Mouse (Mus musculus): ENCODE results near the gene Cd300a.

The Cd300a gene

DNA sequence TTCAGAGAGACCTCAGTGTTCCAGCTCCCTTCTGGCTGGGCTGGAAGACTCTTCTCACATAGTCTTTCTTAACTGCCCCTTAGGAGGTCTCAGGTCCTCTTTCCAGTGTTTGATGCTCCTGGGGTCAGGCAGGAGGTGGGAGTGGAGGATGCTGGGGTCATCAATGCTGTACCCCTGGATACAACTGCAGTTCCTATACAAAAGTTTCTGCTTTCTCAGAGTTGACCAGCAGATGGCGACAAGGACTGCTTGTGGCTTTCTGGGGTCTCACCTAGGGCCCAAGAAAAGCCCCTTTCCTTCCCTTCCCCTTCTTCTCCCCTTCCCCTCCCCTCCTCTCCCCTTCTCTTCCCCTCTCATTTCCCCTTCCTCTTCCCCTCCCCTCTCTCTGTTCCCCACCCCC is 9.3 kb upstream of the Cd300a start:
- Histone ChIP-seq H3K36me3 (ENCODE audit: insufficient read depth, low read length) (no peaks in the 10 kb centered on the region), H3K4me1 (replicated peaks; ENCODE audit: low read depth, low read length) (peaks cover 40% of the 10 kb centered on the region), H3K4me3 (replicated peaks; ENCODE audit: low read length) (no peak overlapping the region), H3K27me3 (ENCODE audit: insufficient read depth, low read length) (peaks cover under 1% of the 10 kb centered on the region), H3K9me3 (ENCODE audit: low read length) (no peaks in the 10 kb centered on the region)
- peak; percentile 39 for TF ChIP-seq CTCF (conservative IDR thresholded peaks at IDR 0.05; ENCODE audit: low read length)
- TF ChIP-seq POU5F1 (IDR thresholded peaks at IDR 0.05; ENCODE audit: borderline replicate concordance, low read length) = no peak

DNA sequence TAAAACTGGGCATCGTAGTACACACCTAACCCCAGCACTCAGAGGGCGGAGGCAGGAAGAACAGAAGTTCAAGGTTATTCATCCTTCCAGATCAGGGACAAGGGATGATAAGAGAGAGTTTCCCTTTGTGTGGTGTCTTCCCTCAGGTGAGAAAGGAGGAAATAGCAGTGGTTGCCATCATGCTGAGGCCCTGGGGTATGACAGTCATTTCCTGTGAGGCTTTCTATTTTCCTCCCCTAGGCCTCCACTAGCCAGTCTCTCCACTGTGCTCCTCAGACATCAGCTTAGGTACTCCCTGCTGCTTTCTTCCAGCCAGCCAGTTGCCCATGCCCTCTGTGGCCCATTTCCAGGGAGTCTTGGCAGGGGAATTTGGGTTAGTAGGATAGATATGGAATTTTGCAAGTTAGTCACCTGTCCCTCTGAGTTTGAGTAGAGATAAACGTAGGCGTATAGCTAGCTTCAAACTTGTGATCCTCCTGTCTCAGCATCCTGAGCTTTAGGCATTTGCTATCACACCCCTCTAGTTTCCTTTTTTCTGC is 6.5 kb upstream of the Cd300a start:
- no peak overlapping the region for H3K4me3 ChIP-seq (replicated peaks; ENCODE audit: low read length)
- TF ChIP-seq NANOG (IDR thresholded peaks at IDR 0.05; ENCODE audit: borderline replicate concordance, low read length) (no peak), POU5F1 (IDR thresholded peaks at IDR 0.05; ENCODE audit: borderline replicate concordance, low read length) (no peak)
- no peaks in the 10 kb centered on the region for H3K9me3 ChIP-seq (ENCODE audit: low read length)
- peaks cover 14% of the 10 kb centered on the region for H3K27me3 ChIP-seq (ENCODE audit: insufficient read depth, low read length)
- no peaks in the 10 kb centered on the region for H3K36me3 ChIP-seq (ENCODE audit: insufficient read depth, low read length)
- peaks cover 17% of the 10 kb centered on the region; the same call in 1 of the 2 replicates for H3K4me1 ChIP-seq (replicated peaks; ENCODE audit: low read depth, low read length)

DNA sequence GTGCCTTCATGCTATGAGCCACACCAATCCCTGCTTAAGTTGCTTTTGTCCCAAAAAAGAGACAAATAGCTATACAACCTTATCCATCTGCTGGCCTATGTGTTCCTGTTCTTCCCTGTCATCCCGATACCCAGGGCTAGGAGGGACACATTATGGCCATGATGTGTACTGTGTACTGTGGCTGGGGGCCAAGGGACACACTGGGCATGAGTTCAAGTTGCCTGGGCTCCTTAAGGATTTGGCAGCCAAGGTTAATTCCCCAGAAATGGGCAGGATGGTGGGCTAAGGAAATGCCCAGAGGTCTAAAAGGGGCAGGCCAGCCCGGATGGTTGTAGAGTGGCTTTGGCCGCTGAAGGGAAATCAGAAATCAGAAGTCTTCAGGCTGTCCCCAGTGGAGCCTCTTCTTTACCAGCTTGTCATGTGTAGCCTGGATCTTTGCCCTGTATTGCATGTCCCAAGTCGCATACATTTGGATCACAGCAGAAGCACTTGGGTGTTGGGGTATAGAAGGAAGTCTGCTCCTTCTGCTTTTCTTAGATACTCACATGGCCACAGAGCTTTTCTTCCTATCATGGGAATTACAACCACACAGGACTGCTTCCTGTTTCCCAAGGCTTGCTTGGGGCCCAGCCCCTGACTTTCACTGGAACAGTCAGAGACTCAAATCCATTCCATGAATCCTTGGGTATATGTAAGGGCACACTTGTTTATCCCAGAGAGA is 5.3 kb upstream of the Cd300a start:
- no peak for TF ChIP-seq CTCF (conservative IDR thresholded peaks at IDR 0.05; ENCODE audit: low read length)
- no peak for TF ChIP-seq NANOG (IDR thresholded peaks at IDR 0.05; ENCODE audit: borderline replicate concordance, low read length)
- no peak for TF ChIP-seq POU5F1 (IDR thresholded peaks at IDR 0.05; ENCODE audit: borderline replicate concordance, low read length)
- Histone ChIP-seq H3K4me3 (replicated peaks; ENCODE audit: low read length) (no peak overlapping the region), H3K4me1 (replicated peaks; ENCODE audit: low read depth, low read length) (peaks cover 14% of the 10 kb centered on the region; the same call in 1 of the 2 replicates), H3K36me3 (ENCODE audit: insufficient read depth, low read length) (no peaks in the 10 kb centered on the region), H3K9me3 (ENCODE audit: low read length) (no peaks in the 10 kb centered on the region), H3K27me3 (ENCODE audit: insufficient read depth, low read length) (peaks cover 14% of the 10 kb centered on the region)

DNA sequence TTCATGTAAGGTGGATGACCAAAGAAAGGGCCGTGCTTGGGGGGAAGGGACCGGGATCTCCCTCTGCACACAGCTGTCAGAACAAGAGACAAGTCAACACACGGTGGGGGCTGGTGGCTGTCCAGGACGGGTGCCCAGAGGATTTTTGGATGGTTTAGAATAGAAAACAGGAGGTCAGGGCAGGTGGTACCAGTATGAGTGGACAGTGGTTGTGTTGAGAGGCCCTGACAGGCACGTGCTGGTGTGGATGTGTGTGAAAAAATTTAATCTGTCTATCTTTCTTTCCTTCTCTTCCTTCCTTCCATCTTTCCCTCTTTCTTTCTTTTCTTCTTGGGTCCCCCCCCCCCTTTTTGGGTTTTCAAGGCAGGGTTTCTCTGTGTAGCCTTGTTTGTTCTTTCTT is 701 bp downstream of the Cd300a start:
- peaks cover 27% of the 10 kb centered on the region for H3K27me3 ChIP-seq (ENCODE audit: insufficient read depth, low read length)
- no peaks in the 10 kb centered on the region for H3K9me3 ChIP-seq (ENCODE audit: low read length)
- no peaks in the 10 kb centered on the region for H3K4me1 ChIP-seq (replicated peaks; ENCODE audit: low read depth, low read length)
- TF ChIP-seq POU5F1 (IDR thresholded peaks at IDR 0.05; ENCODE audit: borderline replicate concordance, low read length) (no peak), CTCF (conservative IDR thresholded peaks at IDR 0.05; ENCODE audit: low read length) (no peak), NANOG (IDR thresholded peaks at IDR 0.05; ENCODE audit: borderline replicate concordance, low read length) (no peak)
- H3K4me3 ChIP-seq (replicated peaks; ENCODE audit: low read length) = no peak overlapping the region
- no peaks in the 10 kb centered on the region for H3K36me3 ChIP-seq (ENCODE audit: insufficient read depth, low read length)

GRCm38 (mm10) chr11:114896085-114896484 is 6.2 kb downstream of the Cd300a start:
- no peaks in the 10 kb centered on the region for H3K9me3 ChIP-seq (ENCODE audit: low read length)
- H3K36me3 ChIP-seq (ENCODE audit: insufficient read depth, low read length) = no peaks in the 10 kb centered on the region
- H3K4me3 ChIP-seq (replicated peaks; ENCODE audit: low read length) = no peak overlapping the region
- no peaks in the 10 kb centered on the region for H3K4me1 ChIP-seq (replicated peaks; ENCODE audit: low read depth, low read length)
- H3K27me3 ChIP-seq (ENCODE audit: insufficient read depth, low read length) = peaks cover 13% of the 10 kb centered on the region
- no peak for TF ChIP-seq CTCF (conservative IDR thresholded peaks at IDR 0.05; ENCODE audit: low read length)
- TF ChIP-seq POU5F1 (IDR thresholded peaks at IDR 0.05; ENCODE audit: borderline replicate concordance, low read length) = no peak
- no peak for TF ChIP-seq NANOG (IDR thresholded peaks at IDR 0.05; ENCODE audit: borderline replicate concordance, low read length)

DNA sequence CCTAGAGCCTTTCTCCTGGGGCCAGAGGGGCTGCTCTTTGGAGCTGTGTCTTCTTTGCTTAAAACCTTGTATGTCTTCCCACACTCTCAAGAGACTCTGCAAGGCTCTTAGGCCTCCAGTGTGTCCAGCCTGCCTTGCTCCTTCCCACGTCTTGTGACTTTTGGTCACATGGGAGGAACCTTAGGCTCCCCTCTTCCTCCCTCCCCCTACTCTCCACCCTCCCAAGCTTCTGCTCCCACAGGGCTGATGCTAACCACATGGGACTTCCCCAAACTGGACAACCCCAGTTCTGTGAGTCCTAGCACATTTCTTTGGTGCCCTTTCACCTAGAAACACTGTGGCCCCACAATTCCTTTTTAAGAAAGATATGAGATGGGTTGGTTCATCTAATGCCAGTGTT is 8.2 kb downstream of the Cd300a start:
- no peaks in the 10 kb centered on the region for H3K36me3 ChIP-seq (ENCODE audit: insufficient read depth, low read length)
- no peaks in the 10 kb centered on the region for H3K9me3 ChIP-seq (ENCODE audit: low read length)
- no peaks in the 10 kb centered on the region for H3K4me1 ChIP-seq (replicated peaks; ENCODE audit: low read depth, low read length)
- H3K27me3 ChIP-seq (ENCODE audit: insufficient read depth, low read length) = peaks cover 10% of the 10 kb centered on the region
- no peak for TF ChIP-seq CTCF (conservative IDR thresholded peaks at IDR 0.05; ENCODE audit: low read length)
- TF ChIP-seq NANOG (IDR thresholded peaks at IDR 0.05; ENCODE audit: borderline replicate concordance, low read length) = no peak
- no peak for TF ChIP-seq POU5F1 (IDR thresholded peaks at IDR 0.05; ENCODE audit: borderline replicate concordance, low read length)
- H3K4me3 ChIP-seq (replicated peaks; ENCODE audit: low read length) = no peak overlapping the region

- Histone ChIP-seq H3K36me3 (ENCODE audit: insufficient read depth, low read length) (no peaks in the 10 kb centered on the region), H3K27me3 (ENCODE audit: insufficient read depth, low read length) (peaks cover 4% of the 10 kb centered on the region), H3K9me3 (ENCODE audit: low read length) (peaks cover 9% of the 10 kb centered on the region), H3K4me1 (replicated peaks; ENCODE audit: low read depth, low read length) (no peaks in the 10 kb centered on the region), H3K4me3 (replicated peaks; ENCODE audit: low read length) (no peak overlapping the region)
- no peak for TF ChIP-seq CTCF (conservative IDR thresholded peaks at IDR 0.05; ENCODE audit: low read length)
- no peak for TF ChIP-seq NANOG (IDR thresholded peaks at IDR 0.05; ENCODE audit: borderline replicate concordance, low read length)
- TF ChIP-seq POU5F1 (IDR thresholded peaks at IDR 0.05; ENCODE audit: borderline replicate concordance, low read length) = no peak
Observed at GRCm38 (mm10) chr11:114903224-114903623, 13.4 kb downstream of the Cd300a start.

GRCm38 (mm10) chr11:114907567-114907966 is 17.7 kb downstream of the Cd300a start:
- Histone ChIP-seq H3K4me3 (replicated peaks; ENCODE audit: low read length) (no peak overlapping the region), H3K36me3 (ENCODE audit: insufficient read depth, low read length) (no peaks in the 10 kb centered on the region), H3K27me3 (ENCODE audit: insufficient read depth, low read length) (no peaks in the 10 kb centered on the region; the same call in 1 of the 2 replicates), H3K9me3 (ENCODE audit: low read length) (peaks cover 9% of the 10 kb centered on the region), H3K4me1 (replicated peaks; ENCODE audit: low read depth, low read length) (no peaks in the 10 kb centered on the region)
- no peak for TF ChIP-seq POU5F1 (IDR thresholded peaks at IDR 0.05; ENCODE audit: borderline replicate concordance, low read length)

- no peak overlapping the region for H3K4me3 ChIP-seq (replicated peaks; ENCODE audit: low read length)
- no peaks in the 10 kb centered on the region for H3K36me3 ChIP-seq (ENCODE audit: insufficient read depth, low read length)
- H3K4me1 ChIP-seq (replicated peaks; ENCODE audit: low read depth, low read length) = no peaks in the 10 kb centered on the region
- H3K27me3 ChIP-seq (ENCODE audit: insufficient read depth, low read length) = no peaks in the 10 kb centered on the region; the same call in 1 of the 2 replicates
- H3K9me3 ChIP-seq (ENCODE audit: low read length) = peaks cover 9% of the 10 kb centered on the region
- TF ChIP-seq CTCF (conservative IDR thresholded peaks at IDR 0.05; ENCODE audit: low read length) = no peak
- TF ChIP-seq POU5F1 (IDR thresholded peaks at IDR 0.05; ENCODE audit: borderline replicate concordance, low read length) = no peak
- no peak for TF ChIP-seq NANOG (IDR thresholded peaks at IDR 0.05; ENCODE audit: borderline replicate concordance, low read length)
Observed at GRCm38 (mm10) chr11:114908086-114908485, 18.2 kb downstream of the Cd300a start.

Measured in E14TG2a.4 (cell line).